Mouse (Mus musculus) naive thymus-derived CD4-positive, alpha-beta T cell, adult 2 months (primary cell): Measurements from ENCODE around the gene 3110082I17Rik.
"Not testable (repeated sequence)": the region's sequence is repeated elsewhere in the genome, so short reads cannot be mapped to it uniquely, and the experiment has no call there.

Source experiments
- DNase-seq: peaks from one replicate; pipeline ENCODE4 v3.0.0-alpha.2; 2011; ENCODE audit warnings: low read depth

The 3110082I17Rik gene

GRCm38 (mm10) chr5:139351628-139352027, 108.7 kb downstream of the 3110082I17Rik start:
- DNase-seq, result no peak

DNA sequence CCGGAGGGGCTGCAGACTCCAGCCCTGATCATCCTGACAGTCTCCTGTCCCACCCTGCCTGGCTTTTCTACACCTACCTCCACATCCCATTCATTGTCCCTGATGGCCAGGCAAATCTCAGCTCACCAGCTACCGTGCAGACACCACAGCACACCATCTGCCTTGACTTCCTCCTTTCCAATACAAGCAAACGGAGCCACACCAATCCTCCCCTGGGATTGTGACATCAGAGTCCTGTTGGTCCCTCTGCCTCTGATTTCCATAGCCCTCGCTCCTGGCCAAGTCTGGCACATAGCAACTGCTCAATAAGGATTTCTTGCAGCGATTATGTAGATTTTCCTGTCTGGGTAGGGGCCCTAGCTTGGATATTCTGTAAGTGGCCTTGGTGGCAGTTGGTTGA, 109.2 kb downstream of the 3110082I17Rik start, which contains the start of gene Cox19:
TSS of gene Cox19 (minus strand) at position 285 of the 400 bp plus-strand sequence.
- DNase-seq, result no peak

DNA sequence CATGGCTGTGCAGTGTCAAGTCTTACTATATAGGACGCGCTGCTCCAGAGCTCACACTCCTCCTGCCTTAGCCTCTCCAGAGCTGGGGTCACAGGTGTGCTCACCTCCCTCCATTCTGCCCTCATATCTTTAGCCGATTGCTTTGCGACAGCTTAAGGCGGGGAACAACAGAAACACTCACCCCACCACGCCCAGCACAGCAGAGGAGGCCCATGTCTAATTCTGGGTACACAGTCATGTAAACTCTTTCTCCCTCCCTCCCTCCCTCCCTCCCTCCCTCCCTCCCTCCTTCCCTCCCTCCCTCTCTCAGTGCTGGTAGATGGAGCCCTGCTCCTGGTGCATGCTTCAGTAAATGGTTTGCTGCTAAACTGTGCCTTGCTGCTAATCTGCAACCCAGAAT, 110.6 kb downstream of the 3110082I17Rik start:
- no peak for DNase-seq

- no peak for DNase-seq
Measured at GRCm38 (mm10) chr5:139347225-139347624, 113.1 kb downstream of the 3110082I17Rik start.

GRCm38 (mm10) chr5:139345364-139345714, 115.0 kb downstream of the 3110082I17Rik start:
- no peak for DNase-seq

GRCm38 (mm10) chr5:139344687-139345363, 115.5 kb downstream of the 3110082I17Rik start:
- DNase-seq, result peak; percentile 95

GRCm38 (mm10) chr5:139344021-139344686, 116.2 kb downstream of the 3110082I17Rik start:
- peak; percentile 90 for DNase-seq

DNA sequence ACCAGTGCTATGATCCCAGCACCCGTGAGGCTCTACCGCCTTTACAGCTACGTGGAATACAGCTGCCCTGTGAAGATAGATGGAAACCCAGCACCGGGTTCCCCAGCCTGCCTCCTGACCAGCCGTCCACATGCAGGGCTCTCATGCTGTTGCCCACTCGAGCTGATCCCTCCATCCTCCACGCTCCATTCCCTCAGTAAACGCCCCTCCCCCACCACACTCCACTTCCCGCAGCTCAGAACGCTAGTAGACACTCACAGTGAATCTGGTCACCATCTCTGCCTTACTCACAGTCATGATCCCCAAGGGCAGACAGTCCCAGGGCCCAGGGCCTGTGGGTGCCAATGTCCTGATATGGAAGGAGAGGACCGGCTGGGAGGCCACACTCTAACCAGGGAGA, 121.4 kb downstream of the 3110082I17Rik start:
- DNase-seq, result no peak

GRCm38 (mm10) chr5:139338403-139338802, 121.9 kb downstream of the 3110082I17Rik start:
- DNase-seq, result no peak

GRCm38 (mm10) chr5:139337826-139338370, 122.4 kb downstream of the 3110082I17Rik start:
- DNase-seq, result no peak

GRCm38 (mm10) chr5:139335634-139336033, 124.7 kb downstream of the 3110082I17Rik start:
- DNase-seq, result no peak

DNA sequence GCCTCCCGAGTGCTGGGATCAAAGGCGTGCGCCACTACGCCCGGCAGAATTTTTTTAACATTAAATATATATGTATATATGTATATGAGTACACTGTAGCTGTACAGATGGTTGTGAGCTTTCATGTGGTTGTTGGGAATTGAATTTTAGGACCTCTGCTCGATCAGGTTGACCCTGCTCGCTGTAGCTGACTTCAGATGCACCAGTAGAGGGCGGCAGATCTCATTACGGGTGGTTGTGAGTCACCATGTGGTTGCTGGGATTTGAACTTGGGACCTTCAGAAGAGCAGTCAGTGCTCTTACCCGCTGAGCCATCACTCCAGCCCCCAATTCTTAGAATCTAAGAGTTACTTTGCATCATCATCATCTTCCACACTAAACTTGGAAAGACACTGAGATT, 125.9 kb downstream of the 3110082I17Rik start:
- DNase-seq, result not testable (repeated sequence)

DNA sequence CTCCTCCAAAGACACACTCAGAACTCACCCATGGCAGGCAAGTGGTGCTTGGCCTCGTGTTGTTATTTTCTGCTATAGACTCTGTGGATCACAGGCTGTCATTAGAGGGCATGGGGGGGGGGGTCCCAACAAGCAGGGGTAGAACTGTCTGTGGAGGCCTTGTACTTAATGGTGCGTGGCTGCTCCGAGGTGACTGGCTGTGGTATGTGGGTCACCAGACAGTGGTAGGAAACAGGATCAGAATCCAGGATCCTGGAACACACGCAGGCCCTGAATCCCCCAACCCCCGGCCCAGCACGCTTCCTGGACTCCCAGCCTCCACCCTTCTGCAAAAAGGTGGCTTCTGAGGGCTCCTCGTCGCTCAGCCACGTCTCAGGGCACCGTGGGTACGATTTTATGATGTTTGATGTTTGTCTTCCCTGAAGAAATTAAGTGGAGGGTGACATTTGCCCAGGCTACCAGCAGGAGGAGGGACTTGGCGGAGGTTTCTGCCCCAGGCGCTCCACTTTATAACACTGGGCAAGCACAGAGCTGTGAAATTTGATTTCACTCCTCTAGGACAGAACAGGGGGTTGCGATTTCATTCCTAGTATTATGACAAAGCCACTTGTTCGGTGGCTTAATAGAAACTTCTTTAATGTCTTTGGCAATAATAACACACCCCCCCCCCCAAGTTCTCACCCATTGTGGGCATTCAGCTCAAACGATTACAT, 126.9 kb downstream of the 3110082I17Rik start:
- no peak for DNase-seq

DNA sequence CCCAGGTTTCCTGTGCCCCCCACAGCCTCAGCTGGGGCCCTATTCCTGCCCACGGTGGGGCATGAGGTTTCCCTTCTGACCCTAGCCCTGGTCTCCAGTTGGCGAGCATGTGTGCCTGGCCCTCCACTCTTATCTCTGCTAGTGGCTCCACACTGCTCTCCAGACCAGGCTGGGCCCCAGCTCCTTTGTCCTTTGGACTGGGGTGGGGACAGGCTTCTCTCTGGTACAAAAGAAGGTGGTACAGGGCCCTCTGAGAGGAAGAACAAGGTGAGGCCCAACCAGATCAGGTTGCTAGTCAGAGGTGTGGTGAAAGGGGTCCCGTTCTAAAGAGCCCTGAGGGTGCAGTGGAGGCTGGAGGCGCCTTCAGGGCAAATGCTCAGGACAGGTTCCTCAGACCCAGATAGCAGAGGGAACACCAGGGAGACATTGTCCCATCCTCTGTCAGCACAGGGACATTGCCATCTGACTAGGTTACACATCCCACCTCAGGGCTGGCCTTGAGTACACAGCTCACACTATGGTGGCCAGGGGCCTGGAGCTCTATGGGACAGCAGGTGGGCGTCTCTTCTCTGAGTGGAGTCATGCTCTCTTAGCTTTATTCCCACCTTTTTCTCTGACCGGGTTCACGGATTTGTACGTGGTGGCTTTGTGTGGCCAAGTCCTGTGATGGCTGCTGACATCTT, 127.6 kb downstream of the 3110082I17Rik start:
- no peak for DNase-seq

DNA sequence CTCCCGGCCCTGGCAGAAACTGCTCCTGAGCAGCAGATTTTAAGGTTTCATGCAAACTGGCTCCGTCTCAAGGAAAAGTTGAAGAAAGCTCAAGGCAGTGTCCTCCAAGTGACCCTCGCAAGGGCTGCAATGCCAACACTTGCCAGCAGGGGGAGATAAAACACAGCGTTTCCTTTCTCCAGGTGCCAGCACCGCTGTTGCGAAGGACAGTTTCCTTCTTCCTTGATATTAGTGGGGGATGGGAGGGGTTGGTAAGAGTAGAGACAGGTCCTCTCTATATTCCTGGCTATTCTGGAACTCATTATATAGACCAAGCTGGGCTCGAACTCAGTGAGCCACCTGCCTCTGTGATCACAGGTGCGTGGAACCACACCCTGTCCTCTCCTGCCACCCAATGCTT, 128.6 kb downstream of the 3110082I17Rik start:
- DNase-seq, result peak; percentile 79

GRCm38 (mm10) chr5:139330766-139331165, 129.6 kb downstream of the 3110082I17Rik start:
- DNase-seq, result no peak

GRCm38 (mm10) chr5:139327634-139328020, 132.7 kb downstream of the 3110082I17Rik start:
- no peak for DNase-seq

DNA sequence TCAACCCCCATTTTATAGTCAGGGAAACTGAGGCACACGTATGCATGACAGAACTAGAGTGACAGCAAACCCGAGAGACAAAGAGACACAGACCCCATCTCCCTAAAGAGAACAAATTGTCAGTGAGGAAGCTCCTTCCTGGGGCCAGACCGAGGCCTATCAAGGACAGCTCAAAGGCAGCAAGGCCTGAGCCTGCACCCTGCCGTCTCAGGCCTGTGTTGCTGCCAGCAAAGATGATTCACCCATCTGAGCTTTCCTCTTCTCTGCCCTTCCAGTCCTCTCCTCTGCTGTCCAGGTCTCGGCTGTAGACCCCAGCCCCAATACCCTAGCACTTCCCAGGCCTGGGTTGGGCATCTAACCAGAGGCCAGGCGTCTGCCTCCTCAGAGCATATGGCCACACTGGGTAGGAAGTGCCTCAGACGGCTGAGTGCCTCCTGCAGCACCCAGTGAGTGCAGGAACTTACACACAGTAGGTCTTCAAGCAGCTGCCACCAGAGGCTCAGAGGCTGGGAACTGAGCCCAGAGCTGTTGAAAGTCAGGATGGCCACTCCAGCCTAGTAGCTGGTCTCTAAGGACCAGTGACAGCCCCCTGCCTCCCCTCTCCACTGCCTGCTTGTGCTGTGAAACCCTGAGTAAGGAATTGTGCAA, 133.2 kb downstream of the 3110082I17Rik start:
- no peak for DNase-seq

- no peak for DNase-seq
Measured at GRCm38 (mm10) chr5:139326111-139326696, 134.1 kb downstream of the 3110082I17Rik start.

GRCm38 (mm10) chr5:139325395-139325966, 134.8 kb downstream of the 3110082I17Rik start, which contains the start of gene Adap1:
Gene Adap1 (minus strand): TSS chr5:139325622.
- DNase-seq, result peak; percentile 72
